Mouse (Mus musculus) layer of hippocampus, postnatal 36 days (tissue): ENCODE measurements around the gene G3bp1. TPM values are rescaled to one million over a fixed set of nuclear protein-coding genes. Genes with fewer than 3 reads are reported as not detected.
A peak's percentile ranks its signal among the peaks of the same experiment; 100 is the strongest.

ENCODE experiments used
- DNase-seq, 2 experiments: peaks; one replicate each; pipeline ENCODE4 v3.0.0; 2022
- total RNA-seq, 2 experiments: library from RNA; stranded (reverse); gene quantifications; 2 replicates each; pipeline ENCODE4 v1.2.3; 2021

The G3bp1 gene
- total RNA-seq: 10 to 100 TPM; 34.1 to 36.8 TPM

GRCm38 (mm10) chr11:55469048-55469843 lies at the start of gene G3bp1:
Gene G3bp1, plus strand, starts transcription at chr11:55469685.
- DNase-seq: peak; percentile 99 to 100

- DNase-seq: no peak
Observed at GRCm38 (mm10) chr11:55422978-55423377, 46.5 kb upstream of the G3bp1 start, which contains the start of gene Sparc. Gene Sparc, minus strand, starts transcription at chr11:55423183.

- peak in 1 of 2 experiments; percentile 18 for DNase-seq
Observed at GRCm38 (mm10) chr11:55423756-55424155, 45.7 kb upstream of the G3bp1 start.

GRCm38 (mm10) chr11:55424746-55425360 lies 44.6 kb upstream of the G3bp1 start:
- DNase-seq: no peak

- DNase-seq: no peak
Observed at GRCm38 (mm10) chr11:55428186-55429012, 41.1 kb upstream of the G3bp1 start.

GRCm38 (mm10) chr11:55429973-55430372 lies 39.5 kb upstream of the G3bp1 start:
- no peak for DNase-seq

- no peak for DNase-seq
Observed at GRCm38 (mm10) chr11:55432981-55433380, 36.5 kb upstream of the G3bp1 start.

- DNase-seq: no peak
Observed at GRCm38 (mm10) chr11:55436089-55436488, 33.4 kb upstream of the G3bp1 start.

GRCm38 (mm10) chr11:55438031-55438430 lies 31.5 kb upstream of the G3bp1 start:
- peak; percentile 48 to 52 for DNase-seq

GRCm38 (mm10) chr11:55439718-55440117 lies 29.8 kb upstream of the G3bp1 start:
- no peak for DNase-seq

GRCm38 (mm10) chr11:55444772-55445171 lies 24.7 kb upstream of the G3bp1 start:
- DNase-seq: peak in 1 of 2 experiments; percentile 31

GRCm38 (mm10) chr11:55446579-55446978 lies 22.9 kb upstream of the G3bp1 start:
- DNase-seq: peak; percentile 79 to 86

- DNase-seq: no peak
Observed at GRCm38 (mm10) chr11:55449531-55449930, 20.0 kb upstream of the G3bp1 start.

- DNase-seq: no peak
Observed at GRCm38 (mm10) chr11:55450311-55450710, 19.2 kb upstream of the G3bp1 start.

GRCm38 (mm10) chr11:55453640-55454039 lies 15.8 kb upstream of the G3bp1 start:
- no peak for DNase-seq

GRCm38 (mm10) chr11:55455166-55455565 lies 14.3 kb upstream of the G3bp1 start:
- no peak for DNase-seq

GRCm38 (mm10) chr11:55458501-55458900 lies 11.0 kb upstream of the G3bp1 start:
- no peak for DNase-seq

- no peak for DNase-seq
Observed at GRCm38 (mm10) chr11:55459850-55460558, 9.5 kb upstream of the G3bp1 start.

GRCm38 (mm10) chr11:55460559-55461018 lies 8.9 kb upstream of the G3bp1 start:
- DNase-seq: peak in 1 of 2 experiments; percentile 26

- DNase-seq: peak; percentile 90 to 93
Observed at GRCm38 (mm10) chr11:55461019-55461645, 8.4 kb upstream of the G3bp1 start, which contains the start of gene Atox1. Gene Atox1, minus strand, starts transcription at chr11:55461239.

- DNase-seq: no peak
Observed at GRCm38 (mm10) chr11:55462149-55462548, 7.3 kb upstream of the G3bp1 start.
